Mouse (Mus musculus): ENCODE data around the gene Dok5. TPM values are rescaled to one million over a fixed set of nuclear protein-coding genes. Genes with fewer than 3 reads are reported as not detected.
A peak's percentile ranks its signal among the peaks of the same experiment; 100 is the strongest.

Dok5 gene
- polyA plus RNA-seq, 1 experiment from 2014 or later = 72.6 TPM

DNA sequence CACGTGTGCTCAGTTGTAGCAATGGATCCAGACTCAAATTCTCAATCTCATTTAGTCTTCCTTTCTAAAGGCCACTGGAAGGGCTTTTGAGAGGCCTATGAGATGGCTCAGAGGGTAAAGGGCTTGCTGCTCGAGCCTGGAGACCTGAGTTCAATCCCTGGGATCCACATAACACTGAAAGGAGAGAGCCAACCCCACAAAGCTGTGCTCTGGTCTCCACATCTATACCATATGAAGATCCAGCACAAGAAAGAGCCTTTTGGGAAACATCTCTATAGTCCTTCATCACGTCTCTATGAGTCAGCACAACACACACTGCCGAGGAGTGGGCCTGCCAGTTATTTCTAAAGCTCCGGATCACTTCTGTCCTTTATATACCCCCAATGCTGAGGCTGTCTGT lies 5.8 kb upstream of the Dok5 start:
- Histone ChIP-seq H3K9ac (no peak overlapping the region), H3K27ac (replicated peaks) (no peak overlapping the region), H3K36me3 (no peaks in the 10 kb centered on the region), H3K9me3 (no peaks in the 10 kb centered on the region), H3K4me1 (replicated peaks) (peaks cover under 1% of the 10 kb centered on the region; the same call in 1 of the 2 replicates), H3K4me3 (no peak overlapping the region), H3K4me2 (no peak overlapping the region), H3K27me3 (no peaks in the 10 kb centered on the region)
- 87% methylated on average over 5 of the region's 5 CpGs for WGBS
- no peak for ATAC-seq (ENCODE audit: low read depth)

DNA sequence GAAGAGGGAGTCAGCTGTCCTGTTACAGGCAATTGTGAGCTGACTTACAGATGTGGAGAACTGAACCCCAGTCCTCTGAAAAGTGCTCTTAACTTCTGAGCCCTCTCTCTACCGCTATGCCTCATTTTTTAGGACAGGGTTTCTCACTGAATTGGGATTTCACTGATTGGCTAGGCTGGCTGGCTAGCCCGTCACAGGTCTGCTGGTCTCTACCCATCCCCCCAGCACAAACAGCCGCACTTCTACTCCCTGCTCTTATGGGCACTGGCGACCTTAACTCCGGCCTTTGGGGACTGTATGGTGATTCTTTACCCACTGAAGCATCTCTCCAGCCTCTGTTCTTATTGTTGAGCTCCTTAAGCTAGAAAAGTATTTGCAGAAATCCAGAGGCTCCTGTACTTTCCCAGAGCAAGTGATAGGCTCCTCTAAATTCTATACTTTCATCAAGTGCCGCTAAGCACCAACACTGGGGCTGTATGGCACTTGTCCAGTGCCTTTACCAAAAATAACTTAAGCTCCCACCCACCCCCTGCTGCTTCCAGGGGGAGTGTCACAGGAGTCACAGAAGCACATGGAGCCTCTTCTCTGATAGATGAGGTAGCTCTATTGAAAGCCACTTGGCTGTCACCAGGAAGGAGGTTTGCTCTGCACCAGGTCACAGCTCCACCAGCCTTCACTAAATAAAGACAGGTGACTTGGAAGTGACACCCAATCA lies 4.5 kb upstream of the Dok5 start:
- Histone ChIP-seq H3K4me2 (no peak overlapping the region), H3K27ac (replicated peaks) (no peak overlapping the region), H3K9me3 (no peaks in the 10 kb centered on the region), H3K4me3 (no peak overlapping the region), H3K36me3 (no peaks in the 10 kb centered on the region), H3K27me3 (no peaks in the 10 kb centered on the region), H3K4me1 (replicated peaks) (peaks cover 12% of the 10 kb centered on the region), H3K9ac (no peak overlapping the region)
- 46% methylated on average over 6 of the region's 6 CpGs for WGBS
- ATAC-seq (ENCODE audit: low read depth) = no peak

DNA sequence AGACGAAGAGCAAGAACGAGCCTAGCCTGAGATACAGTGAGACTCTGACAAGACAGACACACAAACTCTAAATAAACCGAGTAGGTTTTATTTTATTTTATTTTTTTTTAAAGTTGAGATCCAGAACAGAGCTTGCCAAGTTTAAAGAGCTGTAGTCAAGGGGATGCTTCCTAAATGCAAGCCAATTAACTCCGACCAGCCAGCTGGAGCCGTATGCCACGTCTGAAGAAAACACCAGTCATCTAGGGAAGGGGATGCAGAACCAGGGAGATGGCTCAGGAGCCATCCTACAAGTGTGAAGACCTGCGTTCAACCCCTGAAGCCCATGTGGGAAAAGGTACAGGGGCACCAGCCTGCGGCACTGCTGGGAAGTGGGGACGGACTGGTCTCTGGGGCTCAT lies 2.7 kb upstream of the Dok5 start:
- 94% methylated on average over 9 of the region's 9 CpGs for WGBS
- ATAC-seq (ENCODE audit: low read depth) = no peak
- Histone ChIP-seq H3K27ac (replicated peaks) (no peak overlapping the region), H3K4me2 (no peak overlapping the region), H3K27me3 (no peaks in the 10 kb centered on the region), H3K9me3 (no peaks in the 10 kb centered on the region), H3K9ac (no peak overlapping the region), H3K4me1 (replicated peaks) (peaks cover 27% of the 10 kb centered on the region), H3K4me3 (no peak overlapping the region), H3K36me3 (no peaks in the 10 kb centered on the region)

DNA sequence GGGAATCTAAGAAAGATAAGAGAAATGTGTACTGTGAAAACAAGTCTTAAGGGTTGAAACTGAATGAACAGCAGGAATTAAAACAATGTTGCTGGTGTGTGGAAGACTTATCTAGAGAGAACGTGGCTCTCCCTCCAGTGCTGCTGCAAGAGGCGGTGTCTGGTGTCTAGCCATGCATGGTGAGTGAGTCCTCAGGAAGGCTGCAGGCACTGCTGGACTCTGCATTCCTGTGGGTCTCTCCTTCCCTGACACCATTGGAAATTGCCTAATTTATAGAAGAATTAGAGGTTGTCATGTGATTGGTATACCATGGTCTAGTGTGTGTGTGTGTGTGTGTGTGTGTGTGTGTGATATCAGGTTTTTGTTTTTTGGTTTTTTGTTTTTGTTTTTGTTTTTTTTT lies 1.9 kb upstream of the Dok5 start:
- no peak for ATAC-seq (ENCODE audit: low read depth)
- Histone ChIP-seq H3K9me3 (no peaks in the 10 kb centered on the region), H3K27ac (replicated peaks) (no peak overlapping the region), H3K4me3 (no peak overlapping the region), H3K27me3 (no peaks in the 10 kb centered on the region), H3K4me1 (replicated peaks) (peaks cover 34% of the 10 kb centered on the region), H3K4me2 (no peak overlapping the region), H3K9ac (no peak overlapping the region), H3K36me3 (no peaks in the 10 kb centered on the region)
- WGBS = 60% methylated on average over 2 of the region's 2 CpGs

DNA sequence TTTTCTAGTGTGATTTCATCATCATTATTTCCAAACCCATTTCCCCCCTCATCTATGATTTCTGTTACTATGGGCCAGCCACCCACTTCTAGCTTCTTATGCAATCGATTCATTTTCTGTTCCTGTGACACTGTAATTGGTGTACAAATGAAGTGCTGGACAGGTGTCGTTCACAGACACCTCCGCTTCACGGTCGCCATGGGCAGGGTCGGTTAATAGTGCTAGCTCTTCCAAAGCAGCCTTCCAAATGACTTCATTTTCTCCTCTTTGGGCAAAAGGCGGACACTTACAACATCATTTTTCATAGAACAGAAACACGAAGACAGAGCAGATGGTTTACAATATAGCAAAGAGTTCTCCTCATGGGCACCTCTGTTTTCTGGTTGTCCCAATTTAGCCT lies 1.5 kb upstream of the Dok5 start:
- WGBS = 89% methylated on average over 8 of the region's 8 CpGs

DNA sequence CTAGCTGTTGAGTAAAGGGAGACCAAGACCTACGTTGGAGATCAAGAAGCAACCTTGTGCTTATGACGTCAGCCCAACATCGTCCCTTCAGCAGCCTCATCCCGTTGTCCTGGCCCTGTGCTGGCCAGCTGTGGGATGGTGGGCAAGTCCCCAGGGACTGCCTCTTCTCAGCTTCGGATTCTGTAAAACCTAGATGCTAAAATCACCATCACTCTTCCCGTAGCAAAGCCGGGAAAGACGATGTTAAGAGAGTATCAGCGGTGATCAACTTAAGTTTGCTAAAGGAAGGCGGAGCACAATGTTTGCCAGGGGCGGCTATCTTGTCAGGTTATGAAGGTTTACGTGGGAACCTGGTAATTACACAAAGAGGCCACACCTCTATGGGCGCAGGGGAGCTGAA lies 826 bp upstream of the Dok5 start:
- H3K27ac ChIP-seq (replicated peaks) = peak overlapping the region; percentile 91
- WGBS = 61% methylated on average over 13 of the region's 13 CpGs
- peak overlapping the region; percentile 84 for H3K9ac ChIP-seq
- no peaks in the 10 kb centered on the region for H3K27me3 ChIP-seq
- H3K4me3 ChIP-seq = peak overlapping the region; percentile 58; the same call in 1 of the 2 replicates
- peaks cover 42% of the 10 kb centered on the region for H3K4me1 ChIP-seq (replicated peaks)
- no peaks in the 10 kb centered on the region for H3K36me3 ChIP-seq
- ATAC-seq (ENCODE audit: low read depth) = no peak
- peak overlapping the region; percentile 76 for H3K4me2 ChIP-seq
- no peaks in the 10 kb centered on the region for H3K9me3 ChIP-seq

More for the DNA sequence above, 1.5 kb upstream of the Dok5 start:
- no peak for ATAC-seq (ENCODE audit: low read depth)
- Histone ChIP-seq H3K4me2 (no peak overlapping the region), H3K9ac (no peak overlapping the region), H3K27me3 (no peaks in the 10 kb centered on the region), H3K27ac (replicated peaks) (no peak overlapping the region), H3K36me3 (no peaks in the 10 kb centered on the region), H3K4me1 (replicated peaks) (peaks cover 37% of the 10 kb centered on the region), H3K4me3 (no peak overlapping the region), H3K9me3 (no peaks in the 10 kb centered on the region)

DNA sequence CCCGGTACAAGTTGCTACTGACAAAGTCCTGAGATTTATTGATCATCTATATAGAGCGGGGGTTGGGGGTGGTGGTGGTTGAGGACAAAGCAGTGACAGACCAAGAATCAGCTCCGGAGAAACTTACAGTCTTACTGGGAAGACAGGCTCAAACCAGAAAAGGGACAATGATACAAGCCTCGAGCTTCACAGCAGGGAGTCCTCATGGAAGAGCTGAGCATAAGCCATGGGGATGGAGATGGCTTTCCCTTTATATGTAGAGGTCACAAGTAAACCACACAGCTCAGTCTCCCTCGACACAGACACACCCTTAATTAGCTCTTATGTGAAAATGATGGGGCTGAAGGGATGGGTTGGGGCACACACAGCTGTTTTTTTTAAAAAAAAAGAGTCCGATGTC lies 402 bp upstream of the Dok5 start:
- Histone ChIP-seq H3K4me3 (peak overlapping the region; percentile 58), H3K9ac (peak overlapping the region; percentile 84), H3K4me1 (replicated peaks) (peaks cover 46% of the 10 kb centered on the region), H3K27ac (replicated peaks) (peak overlapping the region; percentile 91), H3K4me2 (peak overlapping the region; percentile 76), H3K27me3 (no peaks in the 10 kb centered on the region), H3K36me3 (no peaks in the 10 kb centered on the region), H3K9me3 (no peaks in the 10 kb centered on the region)
- peak; percentile 54 for ATAC-seq (ENCODE audit: low read depth)
- 9% methylated on average over 6 of the region's 6 CpGs for WGBS

DNA sequence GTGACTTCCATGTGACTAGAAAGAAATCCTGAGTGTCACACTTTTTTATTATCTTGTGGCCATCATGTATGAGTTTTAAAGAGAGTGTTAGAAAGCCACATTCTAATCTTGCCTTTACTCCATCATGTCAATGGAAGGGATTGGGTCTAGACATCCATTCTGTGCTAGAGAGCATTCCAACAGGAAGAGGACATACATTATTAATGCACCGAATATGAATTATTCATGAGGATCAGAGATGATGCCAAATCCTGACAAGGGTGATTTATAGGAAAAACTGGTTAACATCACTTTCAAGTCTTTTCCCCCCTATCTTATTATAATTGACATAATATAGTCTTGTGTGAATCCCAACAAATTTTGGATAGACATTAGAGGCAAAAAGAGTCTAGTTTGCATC lies 2.1 kb downstream of the Dok5 start:
- H3K4me3 ChIP-seq = peak overlapping the region; percentile 58
- ATAC-seq (ENCODE audit: low read depth) = no peak
- no peaks in the 10 kb centered on the region for H3K36me3 ChIP-seq
- no peak overlapping the region for H3K27ac ChIP-seq (replicated peaks)
- 73% methylated on average over 1 of the region's 1 CpGs for WGBS
- H3K4me2 ChIP-seq = peak overlapping the region; percentile 76
- no peaks in the 10 kb centered on the region for H3K27me3 ChIP-seq
- 0 out of 2 replicates have a peak, but pooled peaks cover 2% of the 10 kb centered on the region for H3K9me3 ChIP-seq
- no peak overlapping the region for H3K9ac ChIP-seq
- H3K4me1 ChIP-seq (replicated peaks) = peaks cover 60% of the 10 kb centered on the region

DNA sequence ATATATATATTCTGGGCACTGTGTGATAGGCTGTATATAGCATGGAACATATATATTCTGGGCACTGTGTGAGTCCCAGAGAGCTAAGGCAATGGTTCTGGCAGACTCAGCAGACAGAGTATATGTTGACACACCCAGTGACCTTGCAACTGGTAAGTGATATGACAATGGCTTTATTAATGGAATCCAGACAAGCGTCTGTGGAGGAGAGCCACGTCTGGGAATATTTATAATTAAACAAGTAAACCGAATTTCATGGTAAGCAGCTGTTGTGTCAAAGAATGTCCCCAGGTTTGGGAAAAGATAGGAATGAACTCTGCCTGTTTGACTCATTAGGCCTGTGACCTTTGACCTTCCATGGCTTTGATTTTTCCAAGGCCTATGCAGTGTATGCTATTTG lies 2.8 kb downstream of the Dok5 start:
- Histone ChIP-seq H3K9ac (no peak overlapping the region; the same call in 1 of the 2 replicates), H3K9me3 (0 out of 2 replicates have a peak, but pooled peaks cover 2% of the 10 kb centered on the region), H3K27ac (replicated peaks) (no peak overlapping the region), H3K4me3 (peak overlapping the region; percentile 58; the same call in 1 of the 2 replicates), H3K4me1 (replicated peaks) (peaks cover 65% of the 10 kb centered on the region), H3K36me3 (no peaks in the 10 kb centered on the region), H3K27me3 (no peaks in the 10 kb centered on the region), H3K4me2 (peak overlapping the region; percentile 76)
- WGBS = 45% methylated on average over 3 of the region's 3 CpGs
- ATAC-seq (ENCODE audit: low read depth) = no peak

DNA sequence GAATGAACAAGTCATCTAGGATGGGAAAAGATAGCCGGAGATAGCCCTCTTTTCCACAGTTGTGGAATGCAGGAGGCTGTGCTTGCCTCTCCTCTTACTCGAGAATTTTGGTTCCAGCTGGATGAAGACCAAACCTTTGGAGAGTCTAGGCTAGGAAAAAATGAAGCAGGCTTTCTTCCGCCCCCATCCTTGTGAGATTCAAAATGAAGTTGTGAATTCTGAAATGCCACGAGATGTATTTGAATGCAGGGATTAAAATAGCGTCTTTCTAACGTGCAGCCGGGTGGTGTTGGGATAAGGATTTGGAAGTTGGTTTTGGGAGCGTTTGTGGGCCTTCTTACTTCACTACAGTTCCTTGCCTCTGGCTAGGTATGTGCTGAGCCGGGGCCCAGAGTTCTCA lies 6.8 kb downstream of the Dok5 start:
- Histone ChIP-seq H3K4me1 (replicated peaks) (peaks cover 48% of the 10 kb centered on the region), H3K4me2 (no peak overlapping the region), H3K9me3 (0 out of 2 replicates have a peak, but pooled peaks cover 2% of the 10 kb centered on the region), H3K27me3 (no peaks in the 10 kb centered on the region), H3K9ac (no peak overlapping the region), H3K36me3 (no peaks in the 10 kb centered on the region), H3K27ac (replicated peaks) (no peak overlapping the region), H3K4me3 (no peak overlapping the region)
- no peak for ATAC-seq (ENCODE audit: low read depth)
- WGBS = 91% methylated on average over 9 of the region's 9 CpGs

DNA sequence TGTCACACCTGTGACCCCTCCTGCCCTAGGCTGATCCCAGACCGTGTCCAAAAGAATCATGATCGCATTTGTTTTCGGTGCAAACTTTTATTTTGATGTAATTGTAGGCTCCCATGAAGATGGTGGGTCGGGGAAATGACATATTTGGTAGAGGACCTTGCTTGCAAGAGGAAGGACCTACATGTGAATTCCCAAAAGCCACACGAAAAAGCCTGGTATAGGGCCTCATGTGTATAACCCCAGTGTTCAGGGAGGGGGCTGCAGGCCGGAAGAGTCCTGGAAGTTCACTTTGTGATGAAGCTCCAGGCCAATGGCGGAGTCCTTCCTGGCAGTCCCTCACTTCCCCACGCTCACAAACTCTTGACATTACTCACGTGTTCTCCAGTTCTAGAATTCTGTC lies 7.3 kb downstream of the Dok5 start:
- no peaks in the 10 kb centered on the region for H3K27me3 ChIP-seq
- no peak overlapping the region for H3K9ac ChIP-seq
- 0 out of 2 replicates have a peak, but pooled peaks cover 2% of the 10 kb centered on the region for H3K9me3 ChIP-seq
- no peaks in the 10 kb centered on the region for H3K36me3 ChIP-seq
- H3K27ac ChIP-seq (replicated peaks) = peak overlapping the region; percentile 38; the same call in 1 of the 2 replicates
- H3K4me3 ChIP-seq = no peak overlapping the region
- WGBS = 93% methylated on average over 9 of the region's 9 CpGs
- H3K4me1 ChIP-seq (replicated peaks) = peaks cover 47% of the 10 kb centered on the region
- ATAC-seq (ENCODE audit: low read depth) = no peak
- no peak overlapping the region for H3K4me2 ChIP-seq

DNA sequence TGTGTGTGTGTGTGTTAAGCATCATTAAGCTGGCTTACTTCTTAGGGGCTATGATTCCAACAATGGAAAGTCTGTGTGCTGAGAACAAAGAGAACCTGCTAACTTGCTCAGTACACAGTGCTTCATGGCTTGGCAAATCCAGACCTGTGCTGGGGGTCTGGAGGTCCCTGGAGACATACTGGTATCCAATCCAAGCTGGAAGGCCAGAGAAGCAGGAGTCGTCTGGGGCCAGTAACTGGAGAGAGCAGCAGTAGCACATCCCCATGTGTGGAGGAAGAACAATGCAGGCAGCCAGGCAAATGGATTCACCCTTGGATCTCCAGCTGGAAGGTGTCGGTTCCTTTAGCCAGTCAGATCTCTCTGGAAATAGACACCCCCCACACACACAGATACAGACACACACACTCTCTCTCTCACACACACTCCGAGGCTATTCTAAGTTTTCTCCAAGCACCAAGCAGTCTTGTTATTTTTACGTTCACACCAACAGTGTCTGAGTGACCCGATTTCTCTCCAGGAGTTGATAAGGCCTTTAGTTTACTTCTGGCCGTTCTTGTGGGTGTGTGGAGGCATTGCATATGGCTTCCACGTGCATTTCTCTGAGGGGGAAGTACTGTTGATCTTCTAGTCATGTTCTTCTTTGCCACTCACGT lies 8.2 kb downstream of the Dok5 start:
- peaks cover 44% of the 10 kb centered on the region for H3K4me1 ChIP-seq (replicated peaks)
- H3K9me3 ChIP-seq = 0 out of 2 replicates have a peak, but pooled peaks cover 2% of the 10 kb centered on the region
- ATAC-seq (ENCODE audit: low read depth) = no peak
- H3K9ac ChIP-seq = 0 out of 2 replicates have a peak overlapping the region, but pooled peaks have one; percentile 12
- no peaks in the 10 kb centered on the region for H3K36me3 ChIP-seq
- H3K27ac ChIP-seq (replicated peaks) = peak overlapping the region; percentile 38; the same call in 1 of the 2 replicates
- no peaks in the 10 kb centered on the region for H3K27me3 ChIP-seq
- no peak overlapping the region for H3K4me3 ChIP-seq
- H3K4me2 ChIP-seq = no peak overlapping the region
- WGBS = 65% methylated on average over 8 of the region's 8 CpGs
